Mouse (Mus musculus): ENCODE data around the gene Gtpbp10. TPM values are rescaled to one million over a fixed set of nuclear protein-coding genes. Genes with fewer than 3 reads are reported as not detected.

Gtpbp10 gene
- 29.6 and 32.8 TPM in 2 replicates for polyA plus RNA-seq (2014; fragmentation: Nextera tagmentation; extraction: Ambion mirVana)

GRCm38 (mm10) chr5:5559079-5559740 is at the start of gene Gtpbp10:
Gene Gtpbp10 (minus strand): TSS chr5:5559538.
- H3K4me3 ChIP-seq (ENCODE audit: low read depth, low read length), result peak within 1 kb of the TSS; percentile 60
- H3K4me2 ChIP-seq (ENCODE audit: low read length), result peak within 1 kb of the TSS; percentile 53
- peak within 1 kb of the TSS; percentile 75 for H3K9ac ChIP-seq (ENCODE audit: low read length)
- DNase-seq (ENCODE audit: low spot score), result peak; percentile 94
- H3K4me1 ChIP-seq (ENCODE audit: control insufficient read depth, insufficient read depth, low read length), result peaks cover 11% of the 10 kb centered on the region; the same call in 1 of the 2 replicates
- no peaks in the 10 kb centered on the region for H3K9me3 ChIP-seq (replicated peaks; ENCODE audit: control insufficient read depth, low read length)
- peak; percentile 100 for ATAC-seq
- peaks cover 11% of the 10 kb centered on the region for H3K36me3 ChIP-seq (ENCODE audit: control insufficient read depth, insufficient read depth, low read length)
- WGBS, result under 1% methylated on average over 43 of the region's 43 CpGs
- H3K27me3 ChIP-seq (replicated peaks; ENCODE audit: control insufficient read depth, insufficient read depth, low read length), result no peaks in the 10 kb centered on the region
- H3K27ac ChIP-seq (ENCODE audit: low read depth, low read length), result peak within 1 kb of the TSS; percentile 74

GRCm38 (mm10) chr5:5587686-5588085 is 28.3 kb upstream of the Gtpbp10 start:
- Histone ChIP-seq H3K9me3 (replicated peaks; ENCODE audit: control insufficient read depth, low read length) (no peaks in the 10 kb centered on the region), H3K9ac (ENCODE audit: low read length) (no peak overlapping the region), H3K4me2 (ENCODE audit: low read length) (no peak overlapping the region), H3K27ac (ENCODE audit: low read depth, low read length) (no peak overlapping the region), H3K4me3 (ENCODE audit: low read depth, low read length) (no peak overlapping the region), H3K27me3 (replicated peaks; ENCODE audit: control insufficient read depth, insufficient read depth, low read length) (no peaks in the 10 kb centered on the region), H3K4me1 (ENCODE audit: control insufficient read depth, insufficient read depth, low read length) (no peaks in the 10 kb centered on the region), H3K36me3 (ENCODE audit: control insufficient read depth, insufficient read depth, low read length) (no peaks in the 10 kb centered on the region)
- no peak for ATAC-seq
- WGBS, result 88% methylated on average over 3 of the region's 3 CpGs
- no peak for DNase-seq (ENCODE audit: low spot score)

GRCm38 (mm10) chr5:5573749-5574317 is 14.5 kb upstream of the Gtpbp10 start, which contains the start of gene Gm8773:
Gene Gm8773 (plus strand): TSS chr5:5573799.
- DNase-seq (ENCODE audit: low spot score), result peak; percentile 51
- 0 out of 2 replicates have a peak, but pooled peaks cover 3% of the 10 kb centered on the region for H3K27me3 ChIP-seq (replicated peaks; ENCODE audit: control insufficient read depth, insufficient read depth, low read length)
- peak; percentile 90 for ATAC-seq
- H3K9ac ChIP-seq (ENCODE audit: low read length), result peak within 1 kb of the TSS; percentile 66
- H3K4me1 ChIP-seq (ENCODE audit: control insufficient read depth, insufficient read depth, low read length), result no peaks in the 10 kb centered on the region; the same call in 1 of the 2 replicates
- no peaks in the 10 kb centered on the region for H3K9me3 ChIP-seq (replicated peaks; ENCODE audit: control insufficient read depth, low read length)
- H3K27ac ChIP-seq (ENCODE audit: low read depth, low read length), result no peak within 1 kb of the TSS
- H3K36me3 ChIP-seq (ENCODE audit: control insufficient read depth, insufficient read depth, low read length), result no peaks in the 10 kb centered on the region
- peak within 1 kb of the TSS; percentile 81 for H3K4me2 ChIP-seq (ENCODE audit: low read length)
- WGBS, result 1% methylated on average over 24 of the region's 24 CpGs
- peak within 1 kb of the TSS; percentile 51 for H3K4me3 ChIP-seq (ENCODE audit: low read depth, low read length)

- WGBS, result 77% methylated on average over 3 of the region's 3 CpGs
- DNase-seq (ENCODE audit: low spot score), result no peak
- Histone ChIP-seq H3K9me3 (replicated peaks; ENCODE audit: control insufficient read depth, low read length) (no peaks in the 10 kb centered on the region), H3K4me2 (ENCODE audit: low read length) (no peak overlapping the region), H3K27ac (ENCODE audit: low read depth, low read length) (no peak overlapping the region), H3K9ac (ENCODE audit: low read length) (no peak overlapping the region), H3K27me3 (replicated peaks; ENCODE audit: control insufficient read depth, insufficient read depth, low read length) (no peaks in the 10 kb centered on the region), H3K36me3 (ENCODE audit: control insufficient read depth, insufficient read depth, low read length) (no peaks in the 10 kb centered on the region), H3K4me1 (ENCODE audit: control insufficient read depth, insufficient read depth, low read length) (peaks cover 11% of the 10 kb centered on the region; the same call in 1 of the 2 replicates), H3K4me3 (ENCODE audit: low read depth, low read length) (no peak overlapping the region)
- ATAC-seq, result no peak
Measured at GRCm38 (mm10) chr5:5562435-5562834, 3.1 kb upstream of the Gtpbp10 start.

- Histone ChIP-seq H3K9me3 (replicated peaks; ENCODE audit: control insufficient read depth, low read length) (no peaks in the 10 kb centered on the region), H3K4me1 (ENCODE audit: control insufficient read depth, insufficient read depth, low read length) (peaks cover 11% of the 10 kb centered on the region; the same call in 1 of the 2 replicates), H3K27ac (ENCODE audit: low read depth, low read length) (no peak overlapping the region), H3K9ac (ENCODE audit: low read length) (no peak overlapping the region), H3K36me3 (ENCODE audit: control insufficient read depth, insufficient read depth, low read length) (no peaks in the 10 kb centered on the region), H3K4me2 (ENCODE audit: low read length) (no peak overlapping the region), H3K4me3 (ENCODE audit: low read depth, low read length) (no peak overlapping the region), H3K27me3 (replicated peaks; ENCODE audit: control insufficient read depth, insufficient read depth, low read length) (no peaks in the 10 kb centered on the region)
- ATAC-seq, result no peak
- 72% methylated on average over 4 of the region's 4 CpGs for WGBS
- no peak for DNase-seq (ENCODE audit: low spot score)
Measured at GRCm38 (mm10) chr5:5561041-5561706, 1.8 kb upstream of the Gtpbp10 start.

GRCm38 (mm10) chr5:5559798-5560197 is 460 bp upstream of the Gtpbp10 start:
- Histone ChIP-seq H3K36me3 (ENCODE audit: control insufficient read depth, insufficient read depth, low read length) (peaks cover 5% of the 10 kb centered on the region), H3K4me3 (ENCODE audit: low read depth, low read length) (peak overlapping the region; percentile 60), H3K27me3 (replicated peaks; ENCODE audit: control insufficient read depth, insufficient read depth, low read length) (no peaks in the 10 kb centered on the region), H3K27ac (ENCODE audit: low read depth, low read length) (no peak overlapping the region), H3K4me2 (ENCODE audit: low read length) (peak overlapping the region; percentile 53), H3K9me3 (replicated peaks; ENCODE audit: control insufficient read depth, low read length) (no peaks in the 10 kb centered on the region), H3K4me1 (ENCODE audit: control insufficient read depth, insufficient read depth, low read length) (peaks cover 11% of the 10 kb centered on the region; the same call in 1 of the 2 replicates), H3K9ac (ENCODE audit: low read length) (peak overlapping the region; percentile 75)
- DNase-seq (ENCODE audit: low spot score) (no peak), ATAC-seq (peak; percentile 19)
- WGBS, result 39% methylated on average over 8 of the region's 8 CpGs

GRCm38 (mm10) chr5:5551110-5551509 is 8.2 kb downstream of the Gtpbp10 start:
- Histone ChIP-seq H3K27ac (ENCODE audit: low read depth, low read length) (no peak overlapping the region), H3K4me2 (ENCODE audit: low read length) (no peak overlapping the region), H3K4me1 (ENCODE audit: control insufficient read depth, insufficient read depth, low read length) (no peaks in the 10 kb centered on the region), H3K36me3 (ENCODE audit: control insufficient read depth, insufficient read depth, low read length) (peaks cover 61% of the 10 kb centered on the region), H3K4me3 (ENCODE audit: low read depth, low read length) (no peak overlapping the region), H3K9me3 (replicated peaks; ENCODE audit: control insufficient read depth, low read length) (no peaks in the 10 kb centered on the region), H3K27me3 (replicated peaks; ENCODE audit: control insufficient read depth, insufficient read depth, low read length) (no peaks in the 10 kb centered on the region), H3K9ac (ENCODE audit: low read length) (no peak overlapping the region)
- ATAC-seq (no peak), DNase-seq (ENCODE audit: low spot score) (no peak)
- 86% methylated on average over 1 of the region's 1 CpGs for WGBS

- peaks cover 51% of the 10 kb centered on the region for H3K36me3 ChIP-seq (ENCODE audit: control insufficient read depth, insufficient read depth, low read length)
- no peak overlapping the region for H3K4me3 ChIP-seq (ENCODE audit: low read depth, low read length)
- 59% methylated on average over 3 of the region's 3 CpGs for WGBS
- H3K4me1 ChIP-seq (ENCODE audit: control insufficient read depth, insufficient read depth, low read length), result no peaks in the 10 kb centered on the region
- H3K9me3 ChIP-seq (replicated peaks; ENCODE audit: control insufficient read depth, low read length), result no peaks in the 10 kb centered on the region
- no peak overlapping the region for H3K9ac ChIP-seq (ENCODE audit: low read length)
- H3K4me2 ChIP-seq (ENCODE audit: low read length), result no peak overlapping the region
- no peak for DNase-seq (ENCODE audit: low spot score)
- H3K27ac ChIP-seq (ENCODE audit: low read depth, low read length), result no peak overlapping the region
- H3K27me3 ChIP-seq (replicated peaks; ENCODE audit: control insufficient read depth, insufficient read depth, low read length), result no peaks in the 10 kb centered on the region
- ATAC-seq, result no peak
Measured at GRCm38 (mm10) chr5:5540385-5540784, 19.0 kb downstream of the Gtpbp10 start.
